Mouse (Mus musculus) lung, postnatal 0 days (tissue): ENCODE results near the gene Dlg2. TPM values are rescaled to one million over a fixed set of nuclear protein-coding genes. Genes with fewer than 3 reads are reported as not detected.

Experiments used
- ATAC-seq: fragments of 200-750 bp; cut with Nextera tagmentation; 2 replicates; pipeline ENCODE4 v1.8.0; 2017; ENCODE audit warnings: moderate library complexity
- DNase-seq: peaks from one replicate; pipeline ENCODE4 v3.0.0-alpha.2; 2016; ENCODE audit warnings: low spot score
- H3K27ac ChIP-seq: fragments of 300-500 bp; sonication (generic); 2 replicates; pipeline ENCODE4 v1.5.1; 2014; ENCODE audit warnings: antibody characterized with exemption, mild to moderate bottlenecking, low read length, mixed read lengths
- H3K27me3 ChIP-seq: fragments of 300-500 bp; sonication (generic); replicated peaks from 2 replicates; pipeline ENCODE4 v1.6.1; 2014; ENCODE audit warnings: low read length, mixed read lengths; ENCODE audit not compliant: insufficient read depth
- H3K36me3 ChIP-seq: fragments of 300-500 bp; sonication (generic); 2 replicates; pipeline ENCODE4 v1.6.1; 2014; ENCODE audit warnings: low read length, mixed read lengths; ENCODE audit not compliant: insufficient read depth
- H3K4me1 ChIP-seq: fragments of 300-500 bp; sonication (generic); 2 replicates; pipeline ENCODE4 v1.6.1; 2014; ENCODE audit warnings: antibody characterized with exemption, low read depth, low read length, mixed read lengths; ENCODE audit not compliant: insufficient read depth
- H3K4me2 ChIP-seq: fragments of 300-500 bp; sonication (generic); replicated peaks from 2 replicates; pipeline ENCODE4 v1.6.1; 2014; ENCODE audit warnings: low read depth, mild to moderate bottlenecking, low read length, moderate library complexity, mixed read lengths
- H3K4me3 ChIP-seq: fragments of 300-500 bp; sonication (generic); 2 replicates; pipeline ENCODE4 v1.5.1; 2014; ENCODE audit warnings: low read depth, low read length
- H3K9ac ChIP-seq: fragments of 300-500 bp; sonication (generic); replicated peaks from 2 replicates; pipeline ENCODE4 v1.6.1; 2014; ENCODE audit warnings: low read depth, mild to moderate bottlenecking
- H3K9me3 ChIP-seq: fragments of 300-500 bp; sonication (generic); 2 replicates; pipeline ENCODE4 v1.6.1; 2016; ENCODE audit warnings: low read length, mixed read lengths
- CTCF ChIP-seq: IDR thresholded peaks from 2 replicates; pipeline ENCODE4 v1.5.1; 2016; ENCODE audit warnings: antibody characterized with exemption, mild to moderate bottlenecking
- EP300 ChIP-seq: IDR thresholded peaks from 2 replicates; pipeline ENCODE4 v1.6.1; 2016; ENCODE audit warnings: antibody characterized with exemption, mild to moderate bottlenecking, control low read depth
- WGBS: fragments of 180-500 bp; shearing (Covaris S2); extraction: QIAGEN DNeasy Blood & Tissue Kit; methylation state at CpG from one replicate; pipeline ENCODE4 v1.1.7; 2014; 5-methylcytosine and 5-hydroxymethylcytosine counted together
- polyA plus RNA-seq: library from polyadenylated mRNA; unstranded; fragments of >200 nt; fragmentation: Nextera tagmentation; extraction: Ambion mirVana; gene quantifications from 2 replicates; pipeline ENCODE4 v1.2.1, GENCODE M21; 2015

Gene Dlg2
- polyA plus RNA-seq, 1 experiment from 2014 or later: 0.43 TPM

GRCm38 (mm10) chr7:92430254-92430653, 1953.8 kb downstream of the Dlg2 start:
- no peak overlapping the region for H3K4me2 ChIP-seq
- no peaks in the 10 kb centered on the region for H3K4me1 ChIP-seq
- WGBS: 61% methylated on average over 2 of the region's 2 CpGs
- H3K4me3 ChIP-seq: no peak overlapping the region
- no peaks in the 10 kb centered on the region for H3K27me3 ChIP-seq
- H3K27ac ChIP-seq: no peak overlapping the region
- H3K36me3 ChIP-seq: no peaks in the 10 kb centered on the region
- ATAC-seq (no peak), DNase-seq (no peak)
- no peak overlapping the region for H3K9ac ChIP-seq
- H3K9me3 ChIP-seq: no peaks in the 10 kb centered on the region
- TF ChIP-seq CTCF (no peak), EP300 (no peak)

DNA sequence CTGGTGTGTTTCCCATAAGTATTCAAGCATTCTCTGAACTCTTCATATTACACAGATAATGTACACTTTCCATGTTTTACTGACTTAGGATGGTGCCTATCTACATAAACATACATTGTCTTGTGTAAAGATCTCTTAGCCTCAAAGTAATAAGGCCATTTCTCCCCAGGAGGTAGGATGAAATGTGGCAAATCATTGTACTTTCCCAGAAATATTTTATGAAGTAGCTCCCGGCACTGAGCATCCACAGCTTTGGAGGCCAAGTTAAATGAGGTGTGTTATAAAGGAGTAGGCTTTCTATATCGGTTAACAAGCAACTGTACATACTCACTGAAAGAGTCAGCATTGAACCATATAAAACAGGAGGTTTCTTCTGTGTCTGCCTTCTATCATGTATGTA, 1960.7 kb downstream of the Dlg2 start:
- ATAC-seq (no peak), DNase-seq (no peak)
- Histone ChIP-seq H3K9me3 (no peaks in the 10 kb centered on the region), H3K9ac (no peak overlapping the region), H3K4me2 (no peak overlapping the region), H3K4me1 (no peaks in the 10 kb centered on the region), H3K27ac (no peak overlapping the region), H3K4me3 (no peak overlapping the region), H3K36me3 (no peaks in the 10 kb centered on the region), H3K27me3 (no peaks in the 10 kb centered on the region)
- no peak for TF ChIP-seq EP300
- TF ChIP-seq CTCF: no peak
- WGBS: 79% methylated on average over 2 of the region's 2 CpGs

- no peaks in the 10 kb centered on the region for H3K4me1 ChIP-seq
- TF ChIP-seq EP300 (no peak), CTCF (no peak)
- H3K27ac ChIP-seq: no peak overlapping the region
- H3K4me2 ChIP-seq: no peak overlapping the region
- no peak overlapping the region for H3K9ac ChIP-seq
- no peaks in the 10 kb centered on the region for H3K9me3 ChIP-seq
- ATAC-seq: no peak
- no peak for DNase-seq
- H3K4me3 ChIP-seq: no peak overlapping the region
- WGBS: 69% methylated on average over 8 of the region's 8 CpGs
- H3K27me3 ChIP-seq: no peaks in the 10 kb centered on the region
- H3K36me3 ChIP-seq: no peaks in the 10 kb centered on the region
These were observed 1963.3 kb downstream of the Dlg2 start for GRCm38 (mm10) chr7:92439503-92440487.

- Histone ChIP-seq H3K4me1 (no peaks in the 10 kb centered on the region), H3K9ac (no peak overlapping the region), H3K9me3 (no peaks in the 10 kb centered on the region), H3K27ac (no peak overlapping the region), H3K4me3 (no peak overlapping the region), H3K27me3 (no peaks in the 10 kb centered on the region), H3K4me2 (no peak overlapping the region), H3K36me3 (no peaks in the 10 kb centered on the region)
- TF ChIP-seq CTCF (no peak), EP300 (no peak)
- ATAC-seq (peak; percentile 35; the same call in 1 of the 2 replicates), DNase-seq (peak; percentile 18)
These were observed 1965.1 kb downstream of the Dlg2 start for GRCm38 (mm10) chr7:92441611-92442010.

- WGBS: 67% methylated on average over 4 of the region's 4 CpGs
- TF ChIP-seq CTCF: no peak
- TF ChIP-seq EP300: no peak
- no peak overlapping the region for H3K4me2 ChIP-seq
- no peak overlapping the region for H3K4me3 ChIP-seq
- no peaks in the 10 kb centered on the region for H3K4me1 ChIP-seq
- no peak for ATAC-seq
- DNase-seq: no peak
- H3K9ac ChIP-seq: no peak overlapping the region
- no peaks in the 10 kb centered on the region for H3K36me3 ChIP-seq
- H3K27ac ChIP-seq: no peak overlapping the region
- H3K9me3 ChIP-seq: no peaks in the 10 kb centered on the region
- H3K27me3 ChIP-seq: no peaks in the 10 kb centered on the region
These were observed 1965.6 kb downstream of the Dlg2 start for GRCm38 (mm10) chr7:92442082-92442481.

GRCm38 (mm10) chr7:92447938-92448337, 1971.5 kb downstream of the Dlg2 start:
- ATAC-seq (no peak), DNase-seq (no peak)
- Histone ChIP-seq H3K4me2 (no peak overlapping the region), H3K27ac (no peak overlapping the region), H3K4me3 (no peak overlapping the region), H3K27me3 (no peaks in the 10 kb centered on the region), H3K4me1 (no peaks in the 10 kb centered on the region), H3K36me3 (no peaks in the 10 kb centered on the region), H3K9ac (no peak overlapping the region), H3K9me3 (no peaks in the 10 kb centered on the region)
- no peak for TF ChIP-seq CTCF
- TF ChIP-seq EP300: no peak
- 67% methylated on average over 6 of the region's 6 CpGs for WGBS
